ENCODE assay signal across 24 mouse cellular contexts in genomic region chr9:104777780-104778179, GRCm38 (mm10).
A peak's percentile ranks its signal among the peaks of the same experiment; 100 is the strongest.
DNase-seq lines count a peak whose midpoint lies in the region; ATAC-seq and TF ChIP-seq lines count a peak whose summit lies in the region.
"Had no signal": no experiment of that assay in that cellular context is flagged by ENCODE, and none has a peak within 500 bp of the region (broad histone marks: within the 10 kb centered on the region; RNA-seq: fewer than 3 reads in every experiment).

No protein-coding gene starts in this region.

- no peaks in the 10 kb centered on the region for H3K9me3 ChIP-seq in forebrain, postnatal 0 days (ENCODE audit: low read length)
- no peaks in the 10 kb centered on the region for H3K9me3 ChIP-seq in forebrain, embryonic 12.5 days
- no peaks in the 10 kb centered on the region for H3K9me3 ChIP-seq in liver, postnatal 0 days (ENCODE audit: low read length)
- H3K9me3 ChIP-seq: embryonic facial prominence, embryonic 12.5 days; embryonic facial prominence, embryonic 15.5 days; forebrain, embryonic 15.5 days; heart, embryonic 12.5 days; heart, embryonic 15.5 days had no signal

- peak overlapping the region; percentile 72; the same call in 1 of the 2 replicates for H3K27ac ChIP-seq in forebrain, postnatal 0 days (ENCODE audit: low read depth, low read length)
- no peak overlapping the region for H3K27ac ChIP-seq in forebrain, embryonic 12.5 days
- H3K27ac ChIP-seq in layer of hippocampus, adult 2 months, result peak overlapping the region; percentile 73
- no peak overlapping the region for H3K27ac ChIP-seq in liver, postnatal 0 days (ENCODE audit: low read depth)
- H3K27ac ChIP-seq: embryonic facial prominence, embryonic 12.5 days; embryonic facial prominence, embryonic 15.5 days; heart, embryonic 15.5 days; hindbrain, embryonic 14.5 days had no signal

- no peak overlapping the region for H3K9ac ChIP-seq in forebrain, postnatal 0 days
- no peak overlapping the region for H3K9ac ChIP-seq in forebrain, embryonic 12.5 days
- H3K9ac ChIP-seq in liver, postnatal 0 days (replicated peaks), result no peak overlapping the region
- H3K9ac ChIP-seq: embryonic facial prominence, embryonic 12.5 days; embryonic facial prominence, embryonic 15.5 days; forebrain, embryonic 15.5 days; heart, embryonic 12.5 days; heart, embryonic 15.5 days; hindbrain, embryonic 14.5 days had no signal

- DNase-seq in forebrain, postnatal 0 days, result no peak
- DNase-seq in layer of hippocampus, adult 2 months (ENCODE audit: low spot score in 2 of 2), result peak; percentile 33 to 41
- no peak for DNase-seq in layer of hippocampus, postnatal 36 days
- DNase-seq in left cerebral cortex, postnatal 25 days (ENCODE audit: low spot score in 2 of 2), result peak; percentile 18 to 50
- DNase-seq in left cerebral cortex, postnatal 4 days, result no peak
- DNase-seq in liver, postnatal 0 days, result no peak
- DNase-seq in urinary bladder, postnatal 25 days (ENCODE audit: low spot score), result no peak
- DNase-seq: adrenal gland, adult 8-10 months; adrenal gland, postnatal 25 days; cerebellum, adult 18-20 months; cerebellum, adult 9-10 months; cerebellum, postnatal 14 days; gastrocnemius, postnatal 25 days; heart, adult 18-20 months; heart, postnatal 10 days; heart, postnatal 4 days had no signal

- TF ChIP-seq CTCF in forebrain, postnatal 0 days (IDR thresholded peaks at IDR 0.05; ENCODE audit: low read depth), result no peak
- no peak for TF ChIP-seq CTCF in layer of hippocampus, adult 2 months (conservative IDR thresholded peaks at IDR 0.05)
- TF ChIP-seq CTCF in liver, postnatal 0 days (IDR thresholded peaks at IDR 0.05; ENCODE audit: low read depth), result no peak

- H3K4me1 ChIP-seq in forebrain, postnatal 0 days (ENCODE audit: insufficient read depth), result peaks cover 22% of the 10 kb centered on the region
- H3K4me1 ChIP-seq in forebrain, embryonic 12.5 days, result peaks cover 3% of the 10 kb centered on the region; the same call in 1 of the 2 replicates
- no peaks in the 10 kb centered on the region for H3K4me1 ChIP-seq in liver, postnatal 0 days (ENCODE audit: insufficient read depth)
- H3K4me1 ChIP-seq: embryonic facial prominence, embryonic 12.5 days; embryonic facial prominence, embryonic 15.5 days; heart, embryonic 12.5 days; heart, embryonic 15.5 days had no signal

- 48% methylated on average over 5 of the region's 5 CpGs for WGBS in forebrain, postnatal 0 days
- WGBS in forebrain, embryonic 12.5 days, result 62% methylated on average over 5 of the region's 5 CpGs
- 68% methylated on average over 5 of the region's 5 CpGs for WGBS in liver, postnatal 0 days (ENCODE audit: insufficient replicate concordance)

- no peaks in the 10 kb centered on the region for H3K36me3 ChIP-seq in forebrain, postnatal 0 days (ENCODE audit: insufficient read depth)
- H3K36me3 ChIP-seq in forebrain, embryonic 12.5 days (replicated peaks), result no peaks in the 10 kb centered on the region
- H3K36me3 ChIP-seq in liver, postnatal 0 days (replicated peaks; ENCODE audit: insufficient read depth, low read length), result no peaks in the 10 kb centered on the region
- H3K36me3 ChIP-seq: embryonic facial prominence, embryonic 12.5 days; embryonic facial prominence, embryonic 15.5 days; forebrain, embryonic 15.5 days; heart, embryonic 12.5 days; heart, embryonic 15.5 days had no signal

- ATAC-seq in forebrain, postnatal 0 days, result no peak
- no peak for ATAC-seq in forebrain, embryonic 12.5 days (ENCODE audit: low FRiP score)
- no peak for ATAC-seq in liver, postnatal 0 days
- ATAC-seq: activated CD4-positive, CD25-positive, alpha-beta regulatory T cell, adult 4 months had no signal

- no peak for TF ChIP-seq EP300 in liver, postnatal 0 days (IDR thresholded peaks at IDR 0.05; ENCODE audit: low read depth)

- H3K4me2 ChIP-seq in forebrain, postnatal 0 days (ENCODE audit: low read depth), result no peak overlapping the region
- no peak overlapping the region for H3K4me2 ChIP-seq in forebrain, embryonic 12.5 days
- H3K4me2 ChIP-seq in liver, postnatal 0 days (ENCODE audit: low read depth, low read length), result no peak overlapping the region
- H3K4me2 ChIP-seq: embryonic facial prominence, embryonic 12.5 days; embryonic facial prominence, embryonic 15.5 days; forebrain, embryonic 15.5 days; heart, embryonic 12.5 days; heart, embryonic 15.5 days; hindbrain, embryonic 14.5 days had no signal

- no peaks in the 10 kb centered on the region for H3K27me3 ChIP-seq in forebrain, postnatal 0 days (ENCODE audit: insufficient read depth, low read length)
- H3K27me3 ChIP-seq in forebrain, embryonic 12.5 days, result no peaks in the 10 kb centered on the region
- H3K27me3 ChIP-seq in liver, postnatal 0 days (ENCODE audit: insufficient read depth, low read length), result no peaks in the 10 kb centered on the region
- H3K27me3 ChIP-seq: embryonic facial prominence, embryonic 12.5 days; embryonic facial prominence, embryonic 15.5 days; forebrain, embryonic 15.5 days; heart, embryonic 12.5 days; heart, embryonic 15.5 days had no signal

- H3K4me3 ChIP-seq in forebrain, postnatal 0 days (ENCODE audit: low read depth, low read length), result no peak overlapping the region
- no peak overlapping the region for H3K4me3 ChIP-seq in forebrain, embryonic 12.5 days (replicated peaks)
- H3K4me3 ChIP-seq in layer of hippocampus, adult 2 months, result no peak overlapping the region
- no peak overlapping the region for H3K4me3 ChIP-seq in liver, postnatal 0 days (ENCODE audit: low read depth, low read length)
- H3K4me3 ChIP-seq: embryonic facial prominence, embryonic 12.5 days; embryonic facial prominence, embryonic 15.5 days; forebrain, embryonic 15.5 days; heart, embryonic 12.5 days; heart, embryonic 15.5 days had no signal

- intact Hi-C loops in left cerebral cortex, postnatal 25 days (cut with DNase I), result no loop called here
- intact Hi-C loops in left cerebral cortex, postnatal 4 days (cut with DNase I), result no loop called here

Comparison
In these comparisons a context has a peak if more than half of its experiments do, and no peak if none do; other contexts are left out.
1. DNase-seq: peak in layer of hippocampus, adult 2 months (2 of 2) and left cerebral cortex, postnatal 25 days (2 of 2); none in forebrain, postnatal 0 days (single experiment), layer of hippocampus, postnatal 36 days (0 of 2), left cerebral cortex, postnatal 4 days (single experiment), liver, postnatal 0 days (single experiment) and urinary bladder, postnatal 25 days (single experiment).
2. H3K27ac ChIP-seq: peak in forebrain, postnatal 0 days (single experiment) and layer of hippocampus, adult 2 months (single experiment); none in forebrain, embryonic 12.5 days (single experiment) and liver, postnatal 0 days (single experiment).